Mouse (Mus musculus): ENCODE data around the gene Cfap299. TPM values are rescaled to one million over a fixed set of nuclear protein-coding genes. Genes with fewer than 3 reads are reported as not detected.
"Not testable (repeated sequence)": the region's sequence is repeated elsewhere in the genome, so short reads cannot be mapped to it uniquely, and the experiment has no call there.

The Cfap299 gene
- polyA plus RNA-seq, 1 experiment from 2014 or later: not detected

- Histone ChIP-seq H3K9me3 (ENCODE audit: control insufficient read depth, low read length) (no peaks in the 10 kb centered on the region), H3K4me1 (replicated peaks; ENCODE audit: control insufficient read depth, insufficient read depth, low read length) (peaks cover 4% of the 10 kb centered on the region; the same call in 1 of the 2 replicates), H3K27me3 (replicated peaks; ENCODE audit: control insufficient read depth, insufficient read depth, low read length) (no peaks in the 10 kb centered on the region), H3K4me2 (ENCODE audit: low read length) (no peak overlapping the region), H3K27ac (ENCODE audit: low read depth) (no peak overlapping the region), H3K4me3 (ENCODE audit: low read depth, low read length) (no peak overlapping the region), H3K9ac (ENCODE audit: low read length) (no peak overlapping the region), H3K36me3 (ENCODE audit: control insufficient read depth, insufficient read depth, low read length) (no peaks in the 10 kb centered on the region)
- 74% methylated on average over 9 of the region's 9 CpGs for WGBS
- DNase-seq (ENCODE audit: low spot score) (no peak), ATAC-seq (replicated peaks; ENCODE audit: low FRiP score, low TSS enrichment, low read depth) (no peak)
Observed at GRCm38 (mm10) chr5:98563801-98564200, 234.7 kb downstream of the Cfap299 start.

GRCm38 (mm10) chr5:98566461-98567193, 237.5 kb downstream of the Cfap299 start:
- H3K27ac ChIP-seq (ENCODE audit: low read depth): no peak overlapping the region

GRCm38 (mm10) chr5:98568481-98568880, 239.4 kb downstream of the Cfap299 start:
- no peaks in the 10 kb centered on the region for H3K9me3 ChIP-seq (ENCODE audit: control insufficient read depth, low read length)
- H3K36me3 ChIP-seq (ENCODE audit: control insufficient read depth, insufficient read depth, low read length): no peaks in the 10 kb centered on the region
- H3K27ac ChIP-seq (ENCODE audit: low read depth): no peak overlapping the region
- ATAC-seq (replicated peaks; ENCODE audit: low FRiP score, low TSS enrichment, low read depth) (no peak), DNase-seq (ENCODE audit: low spot score) (no peak)
- H3K9ac ChIP-seq (ENCODE audit: low read length): no peak overlapping the region
- H3K4me1 ChIP-seq (replicated peaks; ENCODE audit: control insufficient read depth, insufficient read depth, low read length): peaks cover 9% of the 10 kb centered on the region; the same call in 1 of the 2 replicates
- H3K4me3 ChIP-seq (ENCODE audit: low read depth, low read length): no peak overlapping the region
- no peak overlapping the region for H3K4me2 ChIP-seq (ENCODE audit: low read length)
- H3K27me3 ChIP-seq (replicated peaks; ENCODE audit: control insufficient read depth, insufficient read depth, low read length): no peaks in the 10 kb centered on the region
- WGBS: 95% methylated on average over 4 of the region's 4 CpGs

More at GRCm38 (mm10) chr5:98566461-98567193, 237.5 kb downstream of the Cfap299 start:
- Histone ChIP-seq H3K4me2 (ENCODE audit: low read length) (no peak overlapping the region), H3K4me1 (replicated peaks; ENCODE audit: control insufficient read depth, insufficient read depth, low read length) (peaks cover 9% of the 10 kb centered on the region; the same call in 1 of the 2 replicates), H3K36me3 (ENCODE audit: control insufficient read depth, insufficient read depth, low read length) (no peaks in the 10 kb centered on the region), H3K9me3 (ENCODE audit: control insufficient read depth, low read length) (no peaks in the 10 kb centered on the region), H3K9ac (ENCODE audit: low read length) (no peak overlapping the region), H3K4me3 (ENCODE audit: low read depth, low read length) (no peak overlapping the region), H3K27me3 (replicated peaks; ENCODE audit: control insufficient read depth, insufficient read depth, low read length) (no peaks in the 10 kb centered on the region)
- ATAC-seq (replicated peaks; ENCODE audit: low FRiP score, low TSS enrichment, low read depth) (no peak), DNase-seq (ENCODE audit: low spot score) (no peak)
- 52% methylated on average over 6 of the region's 6 CpGs for WGBS

GRCm38 (mm10) chr5:98569029-98569513, 240.0 kb downstream of the Cfap299 start:
- no peak for DNase-seq (ENCODE audit: low spot score)
- Histone ChIP-seq H3K4me1 (replicated peaks; ENCODE audit: control insufficient read depth, insufficient read depth, low read length) (peaks cover 9% of the 10 kb centered on the region; the same call in 1 of the 2 replicates), H3K9me3 (ENCODE audit: control insufficient read depth, low read length) (no peaks in the 10 kb centered on the region), H3K27ac (ENCODE audit: low read depth) (no peak overlapping the region), H3K4me2 (ENCODE audit: low read length) (no peak overlapping the region), H3K36me3 (ENCODE audit: control insufficient read depth, insufficient read depth, low read length) (no peaks in the 10 kb centered on the region), H3K4me3 (ENCODE audit: low read depth, low read length) (no peak overlapping the region), H3K9ac (ENCODE audit: low read length) (no peak overlapping the region), H3K27me3 (replicated peaks; ENCODE audit: control insufficient read depth, insufficient read depth, low read length) (no peaks in the 10 kb centered on the region)
- peak; percentile 68; the same call in 1 of the 2 replicates for ATAC-seq (replicated peaks; ENCODE audit: low FRiP score, low TSS enrichment, low read depth)
- 23% methylated on average over 3 of the region's 3 CpGs for WGBS

GRCm38 (mm10) chr5:98572392-98572791, 243.3 kb downstream of the Cfap299 start:
- 71% methylated on average over 4 of the region's 4 CpGs for WGBS
- Histone ChIP-seq H3K36me3 (ENCODE audit: control insufficient read depth, insufficient read depth, low read length) (no peaks in the 10 kb centered on the region), H3K9ac (ENCODE audit: low read length) (no peak overlapping the region), H3K27ac (ENCODE audit: low read depth) (no peak overlapping the region), H3K4me3 (ENCODE audit: low read depth, low read length) (no peak overlapping the region), H3K9me3 (ENCODE audit: control insufficient read depth, low read length) (no peaks in the 10 kb centered on the region), H3K27me3 (replicated peaks; ENCODE audit: control insufficient read depth, insufficient read depth, low read length) (no peaks in the 10 kb centered on the region), H3K4me2 (ENCODE audit: low read length) (no peak overlapping the region), H3K4me1 (replicated peaks; ENCODE audit: control insufficient read depth, insufficient read depth, low read length) (peaks cover 17% of the 10 kb centered on the region)
- ATAC-seq (replicated peaks; ENCODE audit: low FRiP score, low TSS enrichment, low read depth): no peak
- DNase-seq (ENCODE audit: low spot score): no peak

GRCm38 (mm10) chr5:98574711-98575470, 245.8 kb downstream of the Cfap299 start:
- no peak for DNase-seq (ENCODE audit: low spot score)
- Histone ChIP-seq H3K9me3 (ENCODE audit: control insufficient read depth, low read length) (no peaks in the 10 kb centered on the region), H3K27me3 (replicated peaks; ENCODE audit: control insufficient read depth, insufficient read depth, low read length) (no peaks in the 10 kb centered on the region), H3K36me3 (ENCODE audit: control insufficient read depth, insufficient read depth, low read length) (no peaks in the 10 kb centered on the region), H3K4me2 (ENCODE audit: low read length) (no peak overlapping the region), H3K27ac (ENCODE audit: low read depth) (no peak overlapping the region; the same call in 1 of the 2 replicates), H3K4me3 (ENCODE audit: low read depth, low read length) (no peak overlapping the region), H3K4me1 (replicated peaks; ENCODE audit: control insufficient read depth, insufficient read depth, low read length) (peaks cover 12% of the 10 kb centered on the region), H3K9ac (ENCODE audit: low read length) (no peak overlapping the region)
- WGBS: 56% methylated on average over 12 of the region's 12 CpGs
- ATAC-seq (replicated peaks; ENCODE audit: low FRiP score, low TSS enrichment, low read depth): no peak

- Histone ChIP-seq H3K27me3 (replicated peaks; ENCODE audit: control insufficient read depth, insufficient read depth, low read length) (no peaks in the 10 kb centered on the region), H3K4me1 (replicated peaks; ENCODE audit: control insufficient read depth, insufficient read depth, low read length) (peaks cover 12% of the 10 kb centered on the region), H3K27ac (ENCODE audit: low read depth) (no peak overlapping the region; the same call in 1 of the 2 replicates), H3K9me3 (ENCODE audit: control insufficient read depth, low read length) (no peaks in the 10 kb centered on the region), H3K4me2 (ENCODE audit: low read length) (no peak overlapping the region), H3K4me3 (ENCODE audit: low read depth, low read length) (no peak overlapping the region), H3K9ac (ENCODE audit: low read length) (no peak overlapping the region), H3K36me3 (ENCODE audit: control insufficient read depth, insufficient read depth, low read length) (no peaks in the 10 kb centered on the region)
- no peak for DNase-seq (ENCODE audit: low spot score)
- ATAC-seq (replicated peaks; ENCODE audit: low FRiP score, low TSS enrichment, low read depth): no peak
- 73% methylated on average over 4 of the region's 4 CpGs for WGBS
Observed at GRCm38 (mm10) chr5:98575471-98575834, 246.3 kb downstream of the Cfap299 start.

GRCm38 (mm10) chr5:98576538-98576937, 247.4 kb downstream of the Cfap299 start:
- H3K4me3 ChIP-seq (ENCODE audit: low read depth, low read length); H3K4me2 ChIP-seq (ENCODE audit: low read length); H3K27ac ChIP-seq (ENCODE audit: low read depth); H3K9me3 ChIP-seq (ENCODE audit: control insufficient read depth, low read length); DNase-seq (ENCODE audit: low spot score); H3K9ac ChIP-seq (ENCODE audit: low read length); ATAC-seq (replicated peaks; ENCODE audit: low FRiP score, low TSS enrichment, low read depth); H3K27me3 ChIP-seq (replicated peaks; ENCODE audit: control insufficient read depth, insufficient read depth, low read length); H3K36me3 ChIP-seq (ENCODE audit: control insufficient read depth, insufficient read depth, low read length): not testable (repeated sequence)
- 47% methylated on average over 6 of the region's 6 CpGs for WGBS
- H3K4me1 ChIP-seq (replicated peaks; ENCODE audit: control insufficient read depth, insufficient read depth, low read length): peaks cover 12% of the 10 kb centered on the region

All from intestine, embryonic 14.5 days (tissue).